Mouse (Mus musculus) heart, adult 2 months (tissue): ENCODE data around the gene Nrp2.

Experiments used
- CTCF ChIP-seq: fragments of 200-600 bp; IDR thresholded peaks from 2 replicates; pipeline ENCODE4 v1.8.1; 2022; ENCODE audit warnings: antibody characterized with exemption, mild to moderate bottlenecking, moderate library complexity
- EP300 ChIP-seq: fragments of 200-500 bp; IDR thresholded peaks from 2 replicates; pipeline ENCODE4 v1.6.1; 2011; ENCODE audit warnings: low read depth, low read length, control low read depth; ENCODE audit not compliant: insufficient read depth
- POLR2A ChIP-seq: fragments of 200-500 bp; IDR thresholded peaks from 2 replicates; pipeline ENCODE4 v1.6.1; 2011; ENCODE audit warnings: mild to moderate bottlenecking, low read depth, low read length, control low read depth; ENCODE audit not compliant: insufficient read depth

- TF ChIP-seq POLR2A (no peak), CTCF (no peak), EP300 (no peak)
These were observed 150.3 kb downstream of the Nrp2 start for GRCm38 (mm10) chr1:62853362-62853761.
